Mouse (Mus musculus): ENCODE results near the gene Sf3b5. TPM values are rescaled to one million over a fixed set of nuclear protein-coding genes. Genes with fewer than 3 reads are reported as not detected.

Gene Sf3b5
- polyA plus RNA-seq, 1 experiment = 43.7 TPM

DNA sequence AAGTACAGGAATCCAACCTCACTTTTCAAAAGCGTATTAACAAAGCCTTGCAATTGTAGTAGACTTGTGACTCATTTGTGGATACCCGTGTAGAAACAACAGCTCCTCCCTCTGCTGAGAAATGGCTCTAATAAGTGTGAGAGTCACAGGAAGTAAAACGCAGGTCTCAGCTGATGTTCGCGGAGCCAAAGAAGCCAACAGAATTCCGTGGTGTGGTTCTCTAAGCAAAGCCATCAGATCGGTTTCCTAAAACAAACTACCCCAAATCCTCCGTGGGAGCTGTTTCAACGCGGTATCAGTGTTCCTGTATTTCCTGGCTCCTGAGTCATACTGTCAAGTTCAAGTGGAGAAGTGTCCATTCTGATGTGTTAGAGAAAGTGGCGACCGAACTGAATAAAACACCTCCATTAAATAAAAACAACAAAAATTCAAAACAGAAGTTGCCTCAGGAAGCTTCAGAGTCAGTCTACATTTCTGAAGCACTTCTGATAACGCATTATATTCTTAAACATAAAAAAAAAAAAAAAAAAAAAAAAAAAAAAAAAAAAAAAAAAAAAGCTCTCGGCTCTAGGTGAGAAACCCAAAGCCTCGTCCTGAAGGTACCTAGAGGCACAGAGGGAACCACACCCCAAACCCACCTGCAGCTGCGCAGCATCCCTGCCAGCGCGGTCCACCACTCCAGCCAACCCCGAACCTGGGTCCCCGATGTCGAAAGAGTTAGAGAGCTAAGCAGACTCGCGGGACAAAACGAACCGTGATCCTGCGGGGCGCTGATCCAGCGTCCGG lies 41.6 kb upstream of the Sf3b5 start:
- Histone ChIP-seq H3ac (ENCODE audit: control insufficient read depth, insufficient read length, low read depth) (peak overlapping the region; percentile 84), H3K27me3 (ENCODE audit: control insufficient read depth, insufficient read depth, insufficient read length) (no peaks in the 10 kb centered on the region)

DNA sequence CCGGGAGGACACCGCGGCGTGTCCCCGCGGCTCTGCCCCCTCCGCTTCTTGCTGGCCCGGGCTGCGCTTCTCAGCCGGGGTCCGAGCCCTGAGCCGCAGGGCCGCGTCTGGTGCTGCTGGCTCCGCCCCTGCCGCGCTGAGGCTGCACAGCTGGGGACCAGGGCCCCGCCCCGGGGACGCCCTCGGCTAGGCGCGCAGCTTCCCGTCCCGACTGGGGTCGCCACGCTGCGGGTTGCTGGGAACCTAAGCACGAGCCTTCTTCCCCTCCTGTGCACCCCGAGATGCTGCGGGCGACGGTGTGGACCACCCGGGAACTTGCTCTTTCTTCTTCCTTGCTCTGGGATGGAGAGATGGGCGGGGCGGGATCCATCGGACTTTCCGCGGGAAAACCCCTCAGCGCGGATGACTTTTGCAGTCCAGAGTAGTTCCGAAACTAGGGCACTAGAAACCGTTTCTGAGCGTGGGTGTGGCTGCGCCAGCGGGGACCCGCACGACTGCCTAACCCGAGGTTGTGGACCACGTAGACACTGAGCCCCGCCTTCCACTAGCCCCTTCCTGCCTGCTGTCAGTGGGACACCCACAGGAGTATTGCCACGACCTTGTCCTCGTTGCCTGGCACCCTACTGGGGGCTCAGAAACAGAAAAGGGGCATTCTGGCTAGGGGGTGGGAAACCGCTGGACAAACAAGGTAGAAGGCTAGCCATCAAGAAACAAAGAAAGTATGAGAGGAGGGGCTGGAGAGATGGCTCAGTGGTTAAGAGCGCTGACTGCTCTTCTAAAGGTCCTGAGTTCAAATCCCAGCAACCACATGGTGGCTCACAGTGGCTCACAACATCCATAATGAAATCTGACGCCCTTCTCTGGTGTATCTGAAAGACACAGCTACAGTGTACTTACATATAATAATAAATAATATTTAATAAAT lies 40.7 kb upstream of the Sf3b5 start, which contains the start of gene Stx11:
Stx11 (minus strand) TSS at position 148 of the 925 bp plus-strand sequence.
- H3K36me3 ChIP-seq (ENCODE audit: control insufficient read depth, insufficient read depth) = no peaks in the 10 kb centered on the region
- TF ChIP-seq CEBPB (IDR thresholded peaks at IDR 0.05; ENCODE audit: low read depth) = no peak
- TF ChIP-seq CTCF (IDR thresholded peaks at IDR 0.05; ENCODE audit: control insufficient read depth, insufficient read depth, insufficient read length) = no peak
- TF ChIP-seq MAX (IDR thresholded peaks at IDR 0.05) = peak; percentile 24
- no peak for TF ChIP-seq USF1 (IDR thresholded peaks at IDR 0.05; ENCODE audit: low read depth)
- peak; percentile 31 for TF ChIP-seq MYOD1 (IDR thresholded peaks at IDR 0.05; ENCODE audit: control insufficient read depth, insufficient read length, low read depth)
- no peak for TF ChIP-seq MYOG (IDR thresholded peaks at IDR 0.05; ENCODE audit: control insufficient read depth, extremely low read depth, insufficient read length)
- TF ChIP-seq FOSL1 (IDR thresholded peaks at IDR 0.05; ENCODE audit: insufficient read depth, low read length, poor library complexity, severe bottlenecking) = no peak
- no peaks in the 10 kb centered on the region for H3K79me2 ChIP-seq (ENCODE audit: control insufficient read depth, insufficient read depth)
- H3ac ChIP-seq (ENCODE audit: control insufficient read depth, insufficient read length, low read depth) = peak within 1 kb of the TSS; percentile 84
- no peaks in the 10 kb centered on the region for H3K79me3 ChIP-seq (ENCODE audit: low read depth)
- H3K27me3 ChIP-seq (ENCODE audit: control insufficient read depth, insufficient read depth, insufficient read length) = no peaks in the 10 kb centered on the region
- H3K4me3 ChIP-seq (ENCODE audit: insufficient read depth, poor library complexity, severe bottlenecking) = peak within 1 kb of the TSS; percentile 50

More for the DNA sequence above, 41.6 kb upstream of the Sf3b5 start:
- H3K79me3 ChIP-seq (ENCODE audit: low read depth) = no peaks in the 10 kb centered on the region
- H3K4me3 ChIP-seq (ENCODE audit: insufficient read depth, poor library complexity, severe bottlenecking) = peak overlapping the region; percentile 50
- no peaks in the 10 kb centered on the region for H3K79me2 ChIP-seq (ENCODE audit: control insufficient read depth, insufficient read depth)
- no peak for TF ChIP-seq MYOG (IDR thresholded peaks at IDR 0.05; ENCODE audit: control insufficient read depth, extremely low read depth, insufficient read length)
- no peak for TF ChIP-seq CTCF (IDR thresholded peaks at IDR 0.05; ENCODE audit: control insufficient read depth, insufficient read depth, insufficient read length)
- TF ChIP-seq USF1 (IDR thresholded peaks at IDR 0.05; ENCODE audit: low read depth) = no peak
- TF ChIP-seq FOSL1 (IDR thresholded peaks at IDR 0.05; ENCODE audit: insufficient read depth, low read length, poor library complexity, severe bottlenecking) = no peak
- TF ChIP-seq MYOD1 (IDR thresholded peaks at IDR 0.05; ENCODE audit: control insufficient read depth, insufficient read length, low read depth) = no peak
- no peak for TF ChIP-seq MAX (IDR thresholded peaks at IDR 0.05)
- peak; percentile 3 for TF ChIP-seq CEBPB (IDR thresholded peaks at IDR 0.05; ENCODE audit: low read depth)
- no peaks in the 10 kb centered on the region for H3K36me3 ChIP-seq (ENCODE audit: control insufficient read depth, insufficient read depth)

DNA sequence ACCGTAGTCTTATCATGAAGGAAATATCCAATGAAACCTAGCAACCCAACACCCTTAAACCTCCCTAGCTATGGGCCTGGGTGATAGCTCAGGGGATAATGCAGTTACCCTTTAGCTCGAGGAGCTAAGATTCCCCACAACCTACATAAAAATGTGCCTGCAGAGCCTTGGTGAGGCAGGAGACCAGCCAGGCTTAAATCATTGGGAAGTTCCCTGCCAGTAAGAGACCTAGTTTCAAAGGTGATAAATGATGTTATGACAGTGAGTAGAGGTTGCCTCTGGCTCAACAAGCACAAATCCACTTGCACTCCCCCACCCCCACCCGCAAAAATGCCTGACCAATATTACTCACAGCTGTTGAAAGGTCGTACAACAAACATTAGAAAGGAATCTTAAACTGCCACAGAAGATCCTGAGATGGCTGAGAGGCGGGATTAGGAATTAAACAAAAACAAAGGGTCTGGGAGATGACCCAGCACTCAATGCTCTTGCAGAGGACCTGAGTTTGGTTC lies 39.4 kb upstream of the Sf3b5 start:
- H3ac ChIP-seq (ENCODE audit: control insufficient read depth, insufficient read length, low read depth) = no peak overlapping the region
- no peaks in the 10 kb centered on the region for H3K79me2 ChIP-seq (ENCODE audit: control insufficient read depth, insufficient read depth)
- H3K4me3 ChIP-seq (ENCODE audit: insufficient read depth, poor library complexity, severe bottlenecking) = no peak overlapping the region
- no peaks in the 10 kb centered on the region for H3K79me3 ChIP-seq (ENCODE audit: low read depth)
- no peak for TF ChIP-seq USF1 (IDR thresholded peaks at IDR 0.05; ENCODE audit: low read depth)
- no peak for TF ChIP-seq FOSL1 (IDR thresholded peaks at IDR 0.05; ENCODE audit: insufficient read depth, low read length, poor library complexity, severe bottlenecking)
- TF ChIP-seq CEBPB (IDR thresholded peaks at IDR 0.05; ENCODE audit: low read depth) = no peak
- TF ChIP-seq MAX (IDR thresholded peaks at IDR 0.05) = no peak
- no peak for TF ChIP-seq CTCF (IDR thresholded peaks at IDR 0.05; ENCODE audit: control insufficient read depth, insufficient read depth, insufficient read length)
- TF ChIP-seq MYOD1 (IDR thresholded peaks at IDR 0.05; ENCODE audit: control insufficient read depth, insufficient read length, low read depth) = no peak
- TF ChIP-seq MYOG (IDR thresholded peaks at IDR 0.05; ENCODE audit: control insufficient read depth, extremely low read depth, insufficient read length) = no peak
- no peaks in the 10 kb centered on the region for H3K27me3 ChIP-seq (ENCODE audit: control insufficient read depth, insufficient read depth, insufficient read length)
- H3K36me3 ChIP-seq (ENCODE audit: control insufficient read depth, insufficient read depth) = no peaks in the 10 kb centered on the region

DNA sequence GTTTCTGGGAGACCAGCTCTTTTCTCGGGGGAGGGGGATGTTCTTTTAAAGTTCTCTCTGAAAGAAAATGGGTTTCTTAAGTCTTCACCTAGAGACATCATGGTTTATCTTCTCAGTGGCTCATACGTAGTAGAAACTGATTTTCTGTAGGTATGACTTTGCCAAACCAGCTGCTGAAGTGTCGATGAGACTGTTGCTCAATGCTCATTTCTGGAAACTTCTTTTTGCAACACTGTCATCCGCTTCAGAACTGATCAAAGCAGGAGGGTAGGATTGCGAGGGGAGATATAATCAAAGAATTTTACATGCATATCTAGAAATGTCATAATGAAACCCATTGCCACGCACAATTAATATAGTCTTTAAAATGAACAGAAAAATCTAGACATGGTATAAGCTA lies 30.6 kb upstream of the Sf3b5 start:
- no peak for TF ChIP-seq CEBPB (IDR thresholded peaks at IDR 0.05; ENCODE audit: low read depth)
- TF ChIP-seq USF1 (IDR thresholded peaks at IDR 0.05; ENCODE audit: low read depth) = no peak
- no peak for TF ChIP-seq FOSL1 (IDR thresholded peaks at IDR 0.05; ENCODE audit: insufficient read depth, low read length, poor library complexity, severe bottlenecking)
- no peak for TF ChIP-seq CTCF (IDR thresholded peaks at IDR 0.05; ENCODE audit: control insufficient read depth, insufficient read depth, insufficient read length)
- no peak for TF ChIP-seq MYOD1 (IDR thresholded peaks at IDR 0.05; ENCODE audit: control insufficient read depth, insufficient read length, low read depth)
- no peak for TF ChIP-seq MYOG (IDR thresholded peaks at IDR 0.05; ENCODE audit: control insufficient read depth, extremely low read depth, insufficient read length)

GRCm38 (mm10) chr10:12975461-12975860 lies 29.7 kb upstream of the Sf3b5 start:
- no peaks in the 10 kb centered on the region for H3K79me3 ChIP-seq (ENCODE audit: low read depth)
- TF ChIP-seq MAX (IDR thresholded peaks at IDR 0.05) (no peak), CTCF (IDR thresholded peaks at IDR 0.05; ENCODE audit: control insufficient read depth, insufficient read depth, insufficient read length) (no peak), MYOG (IDR thresholded peaks at IDR 0.05; ENCODE audit: control insufficient read depth, extremely low read depth, insufficient read length) (no peak), MYOD1 (IDR thresholded peaks at IDR 0.05; ENCODE audit: control insufficient read depth, insufficient read length, low read depth) (no peak), FOSL1 (IDR thresholded peaks at IDR 0.05; ENCODE audit: insufficient read depth, low read length, poor library complexity, severe bottlenecking) (no peak), USF1 (IDR thresholded peaks at IDR 0.05; ENCODE audit: low read depth) (no peak), CEBPB (IDR thresholded peaks at IDR 0.05; ENCODE audit: low read depth) (no peak)
- H3K4me3 ChIP-seq (ENCODE audit: insufficient read depth, poor library complexity, severe bottlenecking) = no peak overlapping the region

More for the DNA sequence above, 30.6 kb upstream of the Sf3b5 start:
- Histone ChIP-seq H3K4me3 (ENCODE audit: insufficient read depth, poor library complexity, severe bottlenecking) (no peak overlapping the region), H3K79me2 (ENCODE audit: control insufficient read depth, insufficient read depth) (no peaks in the 10 kb centered on the region), H3K36me3 (ENCODE audit: control insufficient read depth, insufficient read depth) (no peaks in the 10 kb centered on the region), H3K27me3 (ENCODE audit: control insufficient read depth, insufficient read depth, insufficient read length) (no peaks in the 10 kb centered on the region), H3K79me3 (ENCODE audit: low read depth) (no peaks in the 10 kb centered on the region), H3ac (ENCODE audit: control insufficient read depth, insufficient read length, low read depth) (no peak overlapping the region)

More at GRCm38 (mm10) chr10:12975461-12975860, 29.7 kb upstream of the Sf3b5 start:
- Histone ChIP-seq H3K36me3 (ENCODE audit: control insufficient read depth, insufficient read depth) (no peaks in the 10 kb centered on the region), H3K27me3 (ENCODE audit: control insufficient read depth, insufficient read depth, insufficient read length) (no peaks in the 10 kb centered on the region), H3K79me2 (ENCODE audit: control insufficient read depth, insufficient read depth) (no peaks in the 10 kb centered on the region), H3ac (ENCODE audit: control insufficient read depth, insufficient read length, low read depth) (no peak overlapping the region)
